8 mouse cellular contexts compared by ENCODE assay signal in genomic region chr1:132389886-132390585, GRCm38 (mm10). TPM values are rescaled to one million over a fixed set of nuclear protein-coding genes. Genes with fewer than 3 reads are reported as not detected.
DNase-seq lines count a peak whose midpoint lies in the region; ATAC-seq lines count a peak whose summit lies in the region.

No protein-coding gene starts in this region.

- H3K27me3 ChIP-seq in intestine, embryonic 14.5 days (replicated peaks; ENCODE audit: control insufficient read depth, insufficient read depth, low read length): no peaks in the 10 kb centered on the region
- no peaks in the 10 kb centered on the region for H3K27me3 ChIP-seq in limb, embryonic 12.5 days
- no peaks in the 10 kb centered on the region; the same call in 1 of the 2 replicates for H3K27me3 ChIP-seq in midbrain, embryonic 12.5 days
- H3K27me3 ChIP-seq in stomach, embryonic 14.5 days (ENCODE audit: control insufficient read depth, insufficient read depth, low read length): no peaks in the 10 kb centered on the region

- no peaks in the 10 kb centered on the region for H3K9me3 ChIP-seq in intestine, embryonic 14.5 days (ENCODE audit: control insufficient read depth, low read length)
- H3K9me3 ChIP-seq in limb, embryonic 12.5 days: no peaks in the 10 kb centered on the region
- H3K9me3 ChIP-seq in midbrain, embryonic 12.5 days: no peaks in the 10 kb centered on the region
- H3K9me3 ChIP-seq in stomach, embryonic 14.5 days (ENCODE audit: control insufficient read depth, low read depth, low read length): no peaks in the 10 kb centered on the region

- H3K4me2 ChIP-seq in intestine, embryonic 14.5 days (ENCODE audit: low read length): peak overlapping the region; percentile 87
- peak overlapping the region; percentile 93 for H3K4me2 ChIP-seq in limb, embryonic 12.5 days
- peak overlapping the region; percentile 87 for H3K4me2 ChIP-seq in midbrain, embryonic 12.5 days (replicated peaks)
- peak overlapping the region; percentile 89 for H3K4me2 ChIP-seq in stomach, embryonic 14.5 days (replicated peaks; ENCODE audit: low read depth, low read length)

- 16% methylated on average over 15 of the region's 15 CpGs for WGBS in intestine, embryonic 14.5 days
- WGBS in limb, embryonic 12.5 days: 17% methylated on average over 15 of the region's 15 CpGs
- 9% methylated on average over 15 of the region's 15 CpGs for WGBS in midbrain, embryonic 12.5 days
- 16% methylated on average over 15 of the region's 15 CpGs for WGBS in stomach, embryonic 14.5 days

- no peak for ATAC-seq in intestine, embryonic 14.5 days (replicated peaks; ENCODE audit: low FRiP score, low TSS enrichment, low read depth)
- no peak for ATAC-seq in limb, embryonic 12.5 days (ENCODE audit: insufficient number of reproducible peaks, insufficient read depth, low FRiP score, low TSS enrichment, low read depth)
- no peak for ATAC-seq in midbrain, embryonic 12.5 days (ENCODE audit: low FRiP score, low read depth)
- ATAC-seq in stomach, embryonic 14.5 days (ENCODE audit: insufficient number of reproducible peaks, insufficient read depth, low FRiP score, low read depth): no peak; the same call in 1 of the 2 replicates

- H3K36me3 ChIP-seq in intestine, embryonic 14.5 days (ENCODE audit: control insufficient read depth, insufficient read depth, low read length): no peaks in the 10 kb centered on the region
- H3K36me3 ChIP-seq in limb, embryonic 12.5 days: no peaks in the 10 kb centered on the region
- no peaks in the 10 kb centered on the region for H3K36me3 ChIP-seq in midbrain, embryonic 12.5 days
- no peaks in the 10 kb centered on the region for H3K36me3 ChIP-seq in stomach, embryonic 14.5 days (ENCODE audit: control insufficient read depth, insufficient read depth, low read length)

- H3K4me3 ChIP-seq in intestine, embryonic 14.5 days (ENCODE audit: low read depth, low read length): peak overlapping the region; percentile 72
- H3K4me3 ChIP-seq in limb, embryonic 12.5 days (replicated peaks): peak overlapping the region; percentile 87
- H3K4me3 ChIP-seq in midbrain, embryonic 12.5 days: peak overlapping the region; percentile 78
- H3K4me3 ChIP-seq in stomach, embryonic 14.5 days (ENCODE audit: low read depth, low read length): peak overlapping the region; percentile 63

- H3K9ac ChIP-seq in intestine, embryonic 14.5 days (ENCODE audit: low read length): peak overlapping the region; percentile 81
- H3K9ac ChIP-seq in limb, embryonic 12.5 days (replicated peaks): peak overlapping the region; percentile 93; the same call in 1 of the 2 replicates
- H3K9ac ChIP-seq in midbrain, embryonic 12.5 days (replicated peaks): peak overlapping the region; percentile 95
- H3K9ac ChIP-seq in stomach, embryonic 14.5 days (replicated peaks; ENCODE audit: low read depth, low read length): no peak overlapping the region

- H3K27ac ChIP-seq in intestine, embryonic 14.5 days (ENCODE audit: low read depth): no peak overlapping the region
- H3K27ac ChIP-seq in limb, embryonic 12.5 days: no peak overlapping the region
- peak overlapping the region; percentile 88 for H3K27ac ChIP-seq in midbrain, embryonic 12.5 days (replicated peaks)
- no peak overlapping the region for H3K27ac ChIP-seq in stomach, embryonic 14.5 days (ENCODE audit: low read length)

- intact Hi-C loops in gastrocnemius, postnatal 14 days (cut with DNase I; ENCODE audit: low total_unique reads): no loop called here

- H3K4me1 ChIP-seq in intestine, embryonic 14.5 days (replicated peaks; ENCODE audit: control insufficient read depth, insufficient read depth, low read length): peaks cover 35% of the 10 kb centered on the region
- peaks cover 40% of the 10 kb centered on the region for H3K4me1 ChIP-seq in limb, embryonic 12.5 days (replicated peaks)
- H3K4me1 ChIP-seq in midbrain, embryonic 12.5 days: peaks cover 62% of the 10 kb centered on the region
- H3K4me1 ChIP-seq in stomach, embryonic 14.5 days (ENCODE audit: control insufficient read depth, insufficient read depth, low read length): peaks cover 28% of the 10 kb centered on the region

- DNase-seq in gastrocnemius, adult 18-20 months (ENCODE audit: low spot score): peak; percentile 90
- no peak for DNase-seq in gastrocnemius, postnatal 4 days (ENCODE audit: low spot score in 2 of 2)
- DNase-seq in cerebellum, postnatal 25 days: peak; percentile 88 to 91
- peak; percentile 68 for DNase-seq in gastrocnemius, postnatal 14 days
- no peak for DNase-seq in intestine, embryonic 14.5 days (ENCODE audit: low spot score)

RNA-seq across cellular contexts. Expression of gene Tmcc2, which starts 1.0 kb away (rescaled TPM):
- total RNA-seq in gastrocnemius, adult 18-20 months (2021): 10 to 100 TPM; 36.8 to 41.5 TPM
- total RNA-seq in gastrocnemius, postnatal 4 days (2021): 10 to 100 TPM; 27.0 to 29.6 TPM
- total RNA-seq in gastrocnemius, postnatal 14 days (2021): 10 to 100 TPM; 19.4 to 22.9 TPM
- polyA plus RNA-seq in intestine, embryonic 14.5 days (2014; fragmentation: Nextera tagmentation; extraction: Ambion mirVana): 6.4 and 7.8 TPM in 2 replicates
- 17.7 and 19.0 TPM in 2 replicates for polyA plus RNA-seq in limb, embryonic 12.5 days (2016; fragmentation: Nextera tagmentation; extraction: Ambion mirVana)
- 35.4 and 36.8 TPM in 2 replicates for polyA plus RNA-seq in midbrain, embryonic 12.5 days (2016; fragmentation: Nextera tagmentation; extraction: Ambion mirVana)
- polyA plus RNA-seq in stomach, embryonic 14.5 days (2014; fragmentation: Nextera tagmentation; extraction: Ambion mirVana): 7.1 and 7.2 TPM in 2 replicates

RNA-seq across cellular contexts. Expression of gene Dstyk, which starts 27.3 kb away (rescaled TPM):
- 1 to 10 TPM; 9.6 to 9.9 TPM for total RNA-seq in gastrocnemius, adult 18-20 months (2021)
- total RNA-seq in gastrocnemius, postnatal 4 days (2021): 10 to 100 TPM; 20.9 to 22.0 TPM
- total RNA-seq in gastrocnemius, postnatal 14 days (2021): 10 to 100 TPM; 12.2 to 13.8 TPM
- 11.4 and 13.1 TPM in 2 replicates for polyA plus RNA-seq in intestine, embryonic 14.5 days (2014; fragmentation: Nextera tagmentation; extraction: Ambion mirVana)
- polyA plus RNA-seq in limb, embryonic 12.5 days (2016; fragmentation: Nextera tagmentation; extraction: Ambion mirVana): 21.2 and 21.3 TPM in 2 replicates
- 17.6 and 17.9 TPM in 2 replicates for polyA plus RNA-seq in midbrain, embryonic 12.5 days (2016; fragmentation: Nextera tagmentation; extraction: Ambion mirVana)
- polyA plus RNA-seq in stomach, embryonic 14.5 days (2014; fragmentation: Nextera tagmentation; extraction: Ambion mirVana): 17.3 and 20.9 TPM in 2 replicates

Comparison
In these comparisons a context has a peak if more than half of its experiments do, and no peak if none do; other contexts are left out.
1. DNase-seq: peak in gastrocnemius, adult 18-20 months (single experiment), cerebellum, postnatal 25 days (2 of 2) and gastrocnemius, postnatal 14 days (single experiment); none in gastrocnemius, postnatal 4 days (0 of 2) and intestine, embryonic 14.5 days (single experiment).
2. Peak in every context shown above with its lines, with median percentiles within 50 percentile points of each other: H3K4me2 ChIP-seq and H3K4me3 ChIP-seq.